Mouse (Mus musculus): ENCODE measurements around the gene Nova2. TPM values are rescaled to one million over a fixed set of nuclear protein-coding genes. Genes with fewer than 3 reads are reported as not detected.

The Nova2 gene
- polyA plus RNA-seq (2012; ENCODE audit: insufficient read depth, insufficient read length, low replicate concordance, missing spikeins), result not detected in 2 replicates

DNA sequence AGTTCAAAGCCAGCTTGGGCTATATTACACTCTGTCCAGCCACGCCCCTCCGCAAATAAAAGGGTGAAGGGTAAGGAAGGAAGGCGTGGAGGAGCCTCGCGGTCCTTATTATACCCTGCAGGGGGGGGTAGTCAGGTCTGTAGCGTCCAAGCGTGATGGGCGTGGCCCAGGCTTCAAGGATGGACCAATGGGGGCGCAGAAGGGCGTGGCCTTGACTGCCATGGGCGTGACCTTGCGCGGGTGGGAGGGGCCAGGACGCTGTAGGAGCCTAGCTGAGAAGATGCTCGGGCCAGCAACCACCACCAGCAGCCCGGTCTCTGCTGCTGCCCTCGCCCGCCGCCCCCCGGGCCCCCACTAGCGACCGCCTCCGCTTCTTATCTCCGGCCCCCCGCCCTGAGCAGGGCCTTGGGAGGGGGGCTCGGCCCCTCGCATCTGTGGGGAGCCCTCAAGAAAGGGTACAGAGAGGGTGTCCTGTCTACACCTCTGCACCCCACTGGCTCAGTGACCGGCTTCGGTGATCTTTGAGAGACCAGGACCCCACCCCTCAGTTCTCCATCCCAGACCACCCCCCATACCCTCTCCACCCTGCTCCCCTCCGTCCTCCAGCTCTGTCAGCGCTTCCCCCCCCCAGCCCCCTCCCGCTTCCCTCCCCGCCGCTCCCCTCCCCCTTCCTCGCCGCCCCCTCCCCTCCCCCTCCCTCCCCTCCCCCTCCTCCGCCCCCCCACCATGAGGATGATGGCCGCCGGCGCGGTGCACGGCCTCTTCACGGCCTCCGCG, at the start of gene Nova2:
Gene Nova2 (plus strand): TSS at position 727 of the 777 bp plus-strand sequence.
- H3K27ac ChIP-seq (ENCODE audit: insufficient read depth, low read depth, low read length), result peak within 1 kb of the TSS; percentile 98
- TF ChIP-seq POLR2A (IDR thresholded peaks at IDR 0.05; ENCODE audit: insufficient read depth, low read depth, low read length) (peak; percentile 58), CTCF (IDR thresholded peaks at IDR 0.05; ENCODE audit: insufficient read depth, low read depth, low read length) (no peak)
- H3K4me1 ChIP-seq (ENCODE audit: control insufficient read depth, insufficient read depth, low read length), result peaks cover 44% of the 10 kb centered on the region
- peak within 1 kb of the TSS; percentile 85 for H3K4me3 ChIP-seq (ENCODE audit: insufficient read depth, low read depth, low read length)
- WGBS, result 2% methylated on average over 33 of the region's 45 CpGs

DNA sequence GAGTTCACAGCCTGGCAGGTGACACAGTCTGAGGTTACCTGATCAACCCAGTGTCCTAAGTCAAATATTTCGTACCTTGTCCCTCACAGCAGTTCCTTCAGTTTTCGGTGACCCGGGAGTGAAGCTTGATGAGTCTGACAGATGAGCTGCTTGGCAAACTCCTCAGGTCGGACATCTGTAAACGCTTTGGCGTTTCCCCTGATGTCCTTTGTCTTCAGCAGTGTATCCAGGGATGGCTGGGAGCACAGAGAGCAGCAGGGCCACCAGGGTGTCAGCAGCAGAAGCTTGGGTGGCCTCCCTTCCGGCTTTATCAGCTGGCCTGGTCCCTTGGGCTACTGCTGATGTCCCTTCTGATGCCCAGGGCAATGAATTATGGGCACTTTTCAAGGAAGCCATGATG, 47.0 kb upstream of the Nova2 start:
- Histone ChIP-seq H3K27ac (ENCODE audit: insufficient read depth, low read depth, low read length) (no peak overlapping the region), H3K4me3 (ENCODE audit: insufficient read depth, low read depth, low read length) (no peak overlapping the region), H3K4me1 (ENCODE audit: control insufficient read depth, insufficient read depth, low read length) (no peaks in the 10 kb centered on the region)
- 82% methylated on average over 7 of the region's 7 CpGs for WGBS
- TF ChIP-seq CTCF (IDR thresholded peaks at IDR 0.05; ENCODE audit: insufficient read depth, low read depth, low read length) (no peak), POLR2A (IDR thresholded peaks at IDR 0.05; ENCODE audit: insufficient read depth, low read depth, low read length) (no peak)

DNA sequence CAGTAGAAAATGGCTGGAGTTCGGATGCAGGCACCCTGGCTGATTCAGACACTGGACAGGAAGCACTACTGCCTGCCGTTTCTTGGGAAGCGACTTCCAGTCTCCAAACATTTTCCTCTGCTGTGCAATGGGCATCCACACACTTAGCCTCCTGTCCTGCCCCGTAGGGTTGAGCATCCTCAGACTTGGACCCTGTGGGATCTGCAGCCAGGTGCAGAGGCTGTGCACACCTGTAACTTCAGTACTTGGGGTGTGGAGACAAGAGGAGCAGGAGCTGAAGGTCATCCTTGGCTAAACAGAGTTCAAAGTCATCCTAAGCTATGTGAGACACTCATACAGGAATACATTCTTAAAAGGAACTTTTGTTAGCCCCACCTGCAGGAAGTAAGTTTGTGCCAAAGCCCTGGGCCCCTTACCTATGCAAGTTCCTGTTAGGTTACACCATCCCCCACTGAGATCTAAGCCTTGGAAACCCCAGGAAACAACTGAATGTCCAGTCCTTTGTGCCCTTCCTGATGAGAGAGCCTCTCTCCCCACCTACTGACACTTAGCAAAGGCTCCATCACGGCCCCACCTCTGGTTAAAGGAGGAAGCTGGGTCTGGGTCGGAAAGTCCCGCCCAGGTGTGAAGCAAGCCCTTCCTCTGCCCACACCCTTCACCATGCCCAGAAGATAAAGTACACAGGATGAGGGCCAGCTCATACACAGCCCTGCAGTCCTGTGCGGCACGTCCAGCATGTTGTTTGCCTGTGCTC, 41.5 kb upstream of the Nova2 start:
- TF ChIP-seq CTCF (IDR thresholded peaks at IDR 0.05; ENCODE audit: insufficient read depth, low read depth, low read length), result no peak
- no peak for TF ChIP-seq POLR2A (IDR thresholded peaks at IDR 0.05; ENCODE audit: insufficient read depth, low read depth, low read length)
- Histone ChIP-seq H3K4me1 (ENCODE audit: control insufficient read depth, insufficient read depth, low read length) (no peaks in the 10 kb centered on the region), H3K27ac (ENCODE audit: insufficient read depth, low read depth, low read length) (no peak overlapping the region), H3K4me3 (ENCODE audit: insufficient read depth, low read depth, low read length) (peak overlapping the region; percentile 8; the same call in 1 of the 2 replicates)
- WGBS, result 76% methylated on average over 9 of the region's 9 CpGs

DNA sequence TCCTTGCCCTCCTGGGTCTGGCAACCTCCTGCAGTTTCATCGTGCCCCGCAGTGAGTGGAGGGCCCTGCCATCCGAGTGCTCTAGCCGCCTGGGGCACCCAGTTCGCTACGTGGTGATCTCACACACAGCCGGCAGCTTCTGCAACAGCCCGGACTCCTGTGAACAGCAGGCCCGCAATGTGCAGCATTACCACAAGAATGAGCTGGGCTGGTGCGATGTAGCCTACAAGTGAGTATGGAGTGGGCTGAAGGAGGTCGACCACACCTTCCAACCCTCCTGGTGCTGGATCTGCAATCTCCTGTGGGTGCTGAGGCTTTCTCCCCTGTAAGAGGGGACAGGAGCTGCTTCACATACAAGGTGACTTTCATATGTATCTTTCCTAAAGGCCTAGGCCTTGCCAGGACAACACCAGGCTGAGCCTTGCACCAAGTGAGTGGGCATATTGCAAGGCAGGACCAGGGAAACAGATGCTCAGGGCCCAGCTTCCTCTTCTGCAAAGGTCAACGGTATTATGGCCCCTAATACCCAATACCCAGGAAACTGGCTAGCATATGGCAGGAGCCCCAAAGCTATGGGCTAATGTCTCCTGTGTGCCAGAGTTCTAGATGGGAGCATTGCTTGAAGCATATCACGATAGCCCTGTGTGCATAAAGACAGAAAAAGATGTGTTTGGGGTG, 40.8 kb upstream of the Nova2 start:
- Histone ChIP-seq H3K27ac (ENCODE audit: insufficient read depth, low read depth, low read length) (no peak overlapping the region), H3K4me3 (ENCODE audit: insufficient read depth, low read depth, low read length) (peak overlapping the region; percentile 8; the same call in 1 of the 2 replicates), H3K4me1 (ENCODE audit: control insufficient read depth, insufficient read depth, low read length) (no peaks in the 10 kb centered on the region)
- TF ChIP-seq CTCF (IDR thresholded peaks at IDR 0.05; ENCODE audit: insufficient read depth, low read depth, low read length) (no peak), POLR2A (IDR thresholded peaks at IDR 0.05; ENCODE audit: insufficient read depth, low read depth, low read length) (no peak)
- WGBS, result 68% methylated on average over 13 of the region's 13 CpGs

DNA sequence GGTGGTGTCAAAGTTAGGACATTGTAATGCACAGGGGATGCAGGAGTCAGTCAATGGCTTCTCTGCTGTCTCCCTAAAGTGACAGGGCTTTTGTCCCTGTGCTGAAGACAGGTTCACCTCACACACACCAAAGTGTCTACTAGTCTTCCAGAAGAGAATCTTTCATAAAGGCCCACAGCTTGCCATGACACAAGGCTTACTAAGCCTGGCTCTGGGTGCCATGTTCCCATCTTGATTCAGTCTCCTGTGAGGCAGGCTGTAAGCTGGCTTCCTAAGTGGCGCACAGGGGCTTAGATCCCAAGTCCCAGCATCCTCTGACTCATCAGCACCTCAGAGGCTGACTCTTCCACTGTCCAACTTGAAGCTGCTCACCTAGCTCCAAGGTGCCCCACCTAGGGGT, 38.7 kb upstream of the Nova2 start:
- Histone ChIP-seq H3K4me1 (ENCODE audit: control insufficient read depth, insufficient read depth, low read length) (no peaks in the 10 kb centered on the region), H3K27ac (ENCODE audit: insufficient read depth, low read depth, low read length) (no peak overlapping the region), H3K4me3 (ENCODE audit: insufficient read depth, low read depth, low read length) (no peak overlapping the region)
- WGBS, result 97% methylated on average over 1 of the region's 1 CpGs
- TF ChIP-seq CTCF (IDR thresholded peaks at IDR 0.05; ENCODE audit: insufficient read depth, low read depth, low read length) (no peak), POLR2A (IDR thresholded peaks at IDR 0.05; ENCODE audit: insufficient read depth, low read depth, low read length) (no peak)

DNA sequence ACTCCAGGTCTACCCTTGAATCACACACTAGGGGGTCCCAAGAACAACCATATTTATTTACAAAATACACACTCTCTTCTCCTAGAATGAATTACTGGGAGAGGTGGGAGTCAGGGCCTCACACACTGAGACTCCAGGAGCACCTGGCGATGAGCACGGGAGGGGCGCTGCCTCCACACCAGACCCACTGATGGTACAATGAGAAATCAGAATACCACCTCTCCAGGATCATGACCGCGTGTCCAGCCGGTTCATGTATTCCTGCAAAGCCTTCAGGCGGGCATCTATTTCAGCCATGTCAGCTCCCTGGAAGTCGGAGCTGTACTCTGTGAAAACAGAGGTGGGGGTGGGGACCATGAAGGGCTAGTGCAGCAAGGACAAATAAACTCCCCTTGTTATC, 34.8 kb upstream of the Nova2 start:
- no peak overlapping the region for H3K27ac ChIP-seq (ENCODE audit: insufficient read depth, low read depth, low read length)
- WGBS, result 96% methylated on average over 8 of the region's 8 CpGs
- no peak overlapping the region for H3K4me3 ChIP-seq (ENCODE audit: insufficient read depth, low read depth, low read length)
- peaks cover 19% of the 10 kb centered on the region for H3K4me1 ChIP-seq (ENCODE audit: control insufficient read depth, insufficient read depth, low read length)
- TF ChIP-seq CTCF (IDR thresholded peaks at IDR 0.05; ENCODE audit: insufficient read depth, low read depth, low read length) (no peak), POLR2A (IDR thresholded peaks at IDR 0.05; ENCODE audit: insufficient read depth, low read depth, low read length) (no peak)

DNA sequence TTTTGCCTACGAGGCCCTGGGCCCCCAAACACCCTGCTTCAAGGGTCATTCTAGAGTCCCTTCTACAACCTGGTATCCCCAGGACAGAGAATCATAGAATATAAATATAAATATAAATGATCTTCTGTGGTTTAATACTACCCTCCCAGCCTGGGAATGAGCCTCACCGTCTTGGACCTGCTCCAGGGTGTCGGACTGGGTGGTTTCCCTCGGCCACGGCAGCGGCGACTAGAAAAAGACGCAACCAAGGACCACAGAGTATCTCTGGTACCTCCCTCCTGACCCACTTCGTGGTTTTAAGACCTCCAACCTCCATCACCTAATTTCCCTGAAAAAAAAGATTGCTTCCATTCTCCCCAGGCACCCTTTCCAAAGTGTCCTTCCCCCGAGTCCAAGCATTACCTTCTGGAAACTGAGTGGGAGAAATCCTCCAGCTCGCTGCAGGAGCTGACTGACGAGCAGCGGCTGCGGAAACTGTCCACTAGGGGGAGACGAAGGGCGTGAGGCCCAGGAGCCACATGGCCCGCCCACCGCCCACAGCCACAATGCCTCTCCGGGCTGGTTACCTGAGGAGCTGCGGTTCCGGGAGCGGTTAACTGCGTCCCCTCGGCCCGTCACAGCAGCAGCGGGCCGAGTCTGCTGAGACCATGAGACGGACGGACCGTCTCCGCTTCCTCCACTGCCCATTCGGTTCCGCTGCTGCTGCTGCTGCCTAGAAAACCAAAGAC, 33.7 kb upstream of the Nova2 start:
- WGBS, result 16% methylated on average over 33 of the region's 33 CpGs
- Histone ChIP-seq H3K4me3 (ENCODE audit: insufficient read depth, low read depth, low read length) (peak overlapping the region; percentile 46), H3K4me1 (ENCODE audit: control insufficient read depth, insufficient read depth, low read length) (peaks cover 23% of the 10 kb centered on the region), H3K27ac (ENCODE audit: insufficient read depth, low read depth, low read length) (no peak overlapping the region)
- no peak for TF ChIP-seq POLR2A (IDR thresholded peaks at IDR 0.05; ENCODE audit: insufficient read depth, low read depth, low read length)
- peak; percentile 71 for TF ChIP-seq CTCF (IDR thresholded peaks at IDR 0.05; ENCODE audit: insufficient read depth, low read depth, low read length)

DNA sequence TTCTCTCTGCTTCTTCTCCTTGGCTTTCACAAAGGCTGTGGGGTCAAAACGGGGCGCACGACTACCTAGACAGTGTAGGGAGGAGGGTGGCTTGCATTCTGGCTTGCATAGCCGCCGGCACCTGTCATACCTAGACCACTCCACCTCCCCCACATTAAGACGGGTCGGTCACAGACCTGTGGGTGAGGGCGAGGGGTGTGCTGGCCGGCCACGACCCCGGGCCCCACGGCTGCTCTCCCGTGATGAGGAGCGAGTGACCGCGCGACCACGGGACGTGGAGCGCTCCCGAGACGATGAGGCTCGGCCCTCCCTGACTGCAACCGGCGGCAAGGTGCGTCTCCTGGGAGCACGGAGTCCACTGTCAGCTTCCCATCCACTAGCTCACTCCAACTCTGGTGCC, 32.7 kb upstream of the Nova2 start:
- WGBS, result 37% methylated on average over 27 of the region's 27 CpGs
- TF ChIP-seq CTCF (IDR thresholded peaks at IDR 0.05; ENCODE audit: insufficient read depth, low read depth, low read length) (no peak), POLR2A (IDR thresholded peaks at IDR 0.05; ENCODE audit: insufficient read depth, low read depth, low read length) (no peak)
- Histone ChIP-seq H3K4me3 (ENCODE audit: insufficient read depth, low read depth, low read length) (peak overlapping the region; percentile 46; the same call in 1 of the 2 replicates), H3K4me1 (ENCODE audit: control insufficient read depth, insufficient read depth, low read length) (peaks cover 23% of the 10 kb centered on the region), H3K27ac (ENCODE audit: insufficient read depth, low read depth, low read length) (no peak overlapping the region)
